22 mouse cellular contexts compared by ENCODE assay signal in genomic region chr15:85720366-85720841, GRCm38 (mm10). TPM values are rescaled to one million over a fixed set of nuclear protein-coding genes. Genes with fewer than 3 reads are reported as not detected.
DNase-seq lines count a peak whose midpoint lies in the region; ATAC-seq lines count a peak whose summit lies in the region.
"Had no signal": no experiment of that assay in that cellular context is flagged by ENCODE, and none has a peak within 500 bp of the region (broad histone marks: within the 10 kb centered on the region; RNA-seq: fewer than 3 reads in every experiment).

No protein-coding gene starts in this region.

- 48% methylated on average over 6 of the region's 6 CpGs for WGBS in kidney, embryonic 14.5 days
- 47% methylated on average over 6 of the region's 6 CpGs for WGBS in liver, embryonic 16.5 days (ENCODE audit: insufficient replicate concordance)

- no peak overlapping the region for H3K9ac ChIP-seq in kidney, embryonic 14.5 days (ENCODE audit: low read depth, low read length)
- no peak overlapping the region for H3K9ac ChIP-seq in liver, embryonic 16.5 days (ENCODE audit: low read depth, low read length)
- H3K9ac ChIP-seq: forebrain, postnatal 0 days; hindbrain, embryonic 12.5 days; lung, embryonic 15.5 days; stomach, embryonic 15.5 days had no signal

- DNase-seq in adrenal gland, adult 2 months = peak; percentile 52
- DNase-seq in adrenal gland, postnatal 25 days = no peak
- DNase-seq in kidney, adult 18-20 months = peak; percentile 55
- DNase-seq in kidney, adult 8-10 months = peak; percentile 77 to 80
- DNase-seq in layer of hippocampus, postnatal 25 days (ENCODE audit: extremely low spot score in 1 of 2, low spot score in 1 of 2) = no peak
- DNase-seq in heart, adult 8-10 months (ENCODE audit: low spot score) = no peak
- DNase-seq: forebrain, postnatal 0 days; heart, postnatal 10 days; layer of hippocampus, adult 9-11 months; right cerebral cortex, postnatal 14 days had no signal

- H3K9me3 ChIP-seq in kidney, embryonic 14.5 days (ENCODE audit: control insufficient read depth, low read length) = no peaks in the 10 kb centered on the region
- H3K9me3 ChIP-seq in liver, embryonic 16.5 days (replicated peaks; ENCODE audit: control insufficient read depth, low read length) = no peaks in the 10 kb centered on the region
- H3K9me3 ChIP-seq: G1E; hindbrain, embryonic 12.5 days; lung, embryonic 15.5 days; stomach, embryonic 15.5 days had no signal

- H3K4me1 ChIP-seq in kidney, embryonic 14.5 days (ENCODE audit: control insufficient read depth, insufficient read depth, low read length) = no peaks in the 10 kb centered on the region
- H3K4me1 ChIP-seq in liver, embryonic 16.5 days (ENCODE audit: control insufficient read depth, low read depth, low read length) = peaks cover 2% of the 10 kb centered on the region; the same call in 1 of the 2 replicates
- H3K4me1 ChIP-seq: lung, embryonic 15.5 days; stomach, embryonic 15.5 days had no signal

- no peak overlapping the region for H3K4me3 ChIP-seq in kidney, embryonic 14.5 days (ENCODE audit: low read length)
- no peak overlapping the region for H3K4me3 ChIP-seq in liver, embryonic 16.5 days (ENCODE audit: low read depth, low read length)
- H3K4me3 ChIP-seq: erythroblast, embryonic 14.5 days; hindbrain, embryonic 12.5 days; lung, embryonic 15.5 days; stomach, embryonic 15.5 days had no signal

- H3K27ac ChIP-seq in kidney, embryonic 14.5 days (ENCODE audit: low read depth, low read length) = no peak overlapping the region
- H3K27ac ChIP-seq in liver, embryonic 16.5 days (ENCODE audit: low read length) = no peak overlapping the region
- H3K27ac ChIP-seq: hindbrain, embryonic 12.5 days; lung, embryonic 15.5 days; stomach, embryonic 15.5 days had no signal

- peaks cover 3% of the 10 kb centered on the region; the same call in 1 of the 2 replicates for H3K27me3 ChIP-seq in kidney, embryonic 14.5 days (ENCODE audit: control insufficient read depth, insufficient read depth, low read length)
- H3K27me3 ChIP-seq in liver, embryonic 16.5 days (ENCODE audit: control insufficient read depth, insufficient read depth, low read depth, low read length) = no peaks in the 10 kb centered on the region
- H3K27me3 ChIP-seq: lung, embryonic 15.5 days; stomach, embryonic 15.5 days had no signal

- no peak overlapping the region for H3K4me2 ChIP-seq in kidney, embryonic 14.5 days (replicated peaks; ENCODE audit: low read depth, low read length)
- H3K4me2 ChIP-seq in liver, embryonic 16.5 days (ENCODE audit: low read depth, low read length) = no peak overlapping the region
- H3K4me2 ChIP-seq: hindbrain, embryonic 12.5 days; lung, embryonic 15.5 days; stomach, embryonic 15.5 days had no signal

- no peak for ATAC-seq in kidney, embryonic 14.5 days (ENCODE audit: low FRiP score, low TSS enrichment)
- ATAC-seq in liver, embryonic 16.5 days (ENCODE audit: low read depth) = peak; percentile 70
- ATAC-seq: CD4-positive, CD25-positive, alpha-beta regulatory T cell, adult 4 months; forebrain, postnatal 0 days; inflammation-experienced regulatory T-cells, adult 6 months; midbrain, embryonic 16.5 days had no signal

- no peaks in the 10 kb centered on the region for H3K36me3 ChIP-seq in kidney, embryonic 14.5 days (ENCODE audit: control insufficient read depth, insufficient read depth, low read length)
- H3K36me3 ChIP-seq in liver, embryonic 16.5 days (ENCODE audit: control insufficient read depth, insufficient read depth) = no peaks in the 10 kb centered on the region
- H3K36me3 ChIP-seq: G1E; hindbrain, embryonic 12.5 days; lung, embryonic 15.5 days; stomach, embryonic 15.5 days had no signal

RNA-seq across cellular contexts. Expression of gene Ppara, which starts 14.4 kb away (rescaled TPM):
- total RNA-seq in adrenal gland, adult 2 months (2021) = 10 to 100 TPM; 37.2 to 48.9 TPM
- polyA plus RNA-seq in adrenal gland, adult 2 months (2012; rRNA removed) = 6.3 and 8.5 TPM in 2 replicates
- 28.5 and 42.3 TPM in 2 replicates for total RNA-seq in adrenal gland, postnatal 25 days (2021)
- 1.7 and 2.3 TPM in 2 replicates for polyA plus RNA-seq in kidney, embryonic 14.5 days (2014; fragmentation: Nextera tagmentation; extraction: Ambion mirVana)
- 41.8 and 51.3 TPM in 2 replicates for polyA plus RNA-seq in liver, embryonic 16.5 days (2015; fragmentation: Nextera tagmentation; extraction: Ambion mirVana)
- total RNA-seq in layer of hippocampus, postnatal 25 days (2021) = 1 to 10 TPM; 3.1 to 3.3 TPM
- 10 to 100 TPM; 50.2 to 79.0 (median 59.5) TPM for total RNA-seq in heart, adult 8-10 months (2022)
- total RNA-seq: common myeloid progenitor, adult 5-6 weeks; megakaryocyte progenitor cell, adult 5-6 weeks had no signal
- polyA plus RNA-seq: erythroblast, embryonic 14.5 days; G1E; inflammation-experienced regulatory T-cells, adult 6 months had no signal

Comparison
In these comparisons a context has a peak if more than half of its experiments do, and no peak if none do; other contexts are left out.
1. DNase-seq: peak in adrenal gland, adult 2 months (single experiment), kidney, adult 18-20 months (single experiment) and kidney, adult 8-10 months (2 of 2); none in adrenal gland, postnatal 25 days (single experiment), layer of hippocampus, postnatal 25 days (0 of 2) and heart, adult 8-10 months (single experiment).